Mouse (Mus musculus) urinary bladder, postnatal 4 days (tissue): ENCODE results near the gene Nectin2.

Experiments used
- DNase-seq, 2 experiments: peaks; one replicate each; pipeline ENCODE4 v3.0.0; 2021 to 2022; ENCODE audit warnings: low spot score in 2 of 2

The Nectin2 gene

DNA sequence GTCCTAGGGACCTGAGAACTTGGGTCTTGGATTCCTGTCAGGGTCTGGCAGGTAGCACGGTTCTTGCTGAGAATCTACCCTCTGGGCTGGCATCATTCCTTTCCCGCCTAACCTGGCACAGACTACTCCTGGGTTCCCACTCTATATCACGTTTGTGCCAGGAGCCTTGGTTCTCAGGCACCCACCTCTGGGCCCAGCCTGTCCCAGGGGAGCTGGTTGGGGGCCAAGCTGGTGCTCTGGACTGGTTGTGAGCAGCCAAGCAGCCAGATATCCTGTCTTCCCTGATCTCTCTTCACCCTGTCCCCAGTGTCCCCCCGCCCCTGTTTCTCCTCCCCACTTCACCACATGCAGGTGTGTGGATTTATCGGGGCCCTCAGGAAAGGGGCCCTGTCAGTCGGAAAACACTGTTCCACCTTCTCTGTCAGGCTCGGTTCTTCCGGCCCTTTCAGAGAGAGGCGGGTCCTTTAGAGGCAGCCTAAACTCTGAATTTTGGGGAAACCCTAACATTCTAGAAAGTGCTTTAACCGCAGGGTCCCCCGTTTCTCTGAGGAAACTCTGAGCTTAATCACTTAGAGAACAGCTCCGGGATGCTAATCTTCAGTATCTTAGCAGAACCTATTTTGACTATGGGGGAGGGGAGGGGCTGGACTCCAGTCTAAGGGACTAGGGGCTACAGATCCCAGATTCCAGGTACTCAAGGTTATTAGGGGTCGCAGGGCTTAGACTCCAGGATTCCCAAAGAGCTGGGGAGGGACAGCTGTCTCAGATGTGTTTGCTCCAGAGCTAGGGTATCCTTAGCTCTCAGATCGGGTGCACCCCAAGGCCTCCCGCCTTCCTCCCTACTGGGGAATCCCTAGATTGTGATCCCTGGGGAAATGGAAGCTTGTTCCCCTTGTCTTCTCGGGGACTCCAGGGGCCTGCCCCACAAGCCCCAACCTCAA lies 19.4 kb upstream of the Nectin2 start:
- DNase-seq = no peak

GRCm38 (mm10) chr7:19769001-19769400 lies 18.7 kb upstream of the Nectin2 start:
- peak in 1 of 2 experiments; percentile 53 for DNase-seq

- DNase-seq = no peak
These were observed 18.0 kb upstream of the Nectin2 start for GRCm38 (mm10) chr7:19768251-19768650.

- DNase-seq = no peak
These were observed 14.3 kb upstream of the Nectin2 start for GRCm38 (mm10) chr7:19764581-19764980.

DNA sequence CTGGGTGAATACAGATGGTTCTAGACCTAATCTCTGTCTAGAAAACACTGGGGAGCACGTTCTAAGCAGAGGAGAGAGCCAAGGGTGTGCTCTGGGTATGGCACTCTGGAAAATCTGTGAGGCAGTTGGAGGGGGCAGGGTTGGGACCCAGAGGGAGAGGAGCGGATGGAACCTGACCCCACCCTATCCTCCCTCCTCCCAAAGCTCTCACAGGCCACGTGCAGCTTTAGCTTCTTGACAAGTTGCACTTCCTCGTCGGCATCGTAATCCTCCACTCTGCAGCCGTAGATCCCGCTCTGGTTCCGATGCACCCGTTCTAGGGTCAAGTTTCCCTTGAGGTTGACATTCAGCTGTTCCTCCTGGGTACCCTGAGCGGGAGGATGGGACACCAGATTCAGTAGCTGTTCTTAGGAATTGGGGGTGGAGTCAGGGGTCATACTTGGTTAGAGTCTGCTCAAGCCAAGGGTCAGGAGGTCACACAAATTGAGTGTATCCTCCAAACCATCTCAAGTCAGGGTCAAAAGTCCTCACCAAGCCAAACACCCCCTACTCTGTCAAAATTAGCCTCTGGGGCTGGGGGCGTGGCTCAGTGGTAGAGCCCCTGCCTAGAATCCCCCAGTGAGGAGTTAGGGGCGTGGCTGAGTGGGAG lies 13.7 kb upstream of the Nectin2 start:
- no peak for DNase-seq

DNA sequence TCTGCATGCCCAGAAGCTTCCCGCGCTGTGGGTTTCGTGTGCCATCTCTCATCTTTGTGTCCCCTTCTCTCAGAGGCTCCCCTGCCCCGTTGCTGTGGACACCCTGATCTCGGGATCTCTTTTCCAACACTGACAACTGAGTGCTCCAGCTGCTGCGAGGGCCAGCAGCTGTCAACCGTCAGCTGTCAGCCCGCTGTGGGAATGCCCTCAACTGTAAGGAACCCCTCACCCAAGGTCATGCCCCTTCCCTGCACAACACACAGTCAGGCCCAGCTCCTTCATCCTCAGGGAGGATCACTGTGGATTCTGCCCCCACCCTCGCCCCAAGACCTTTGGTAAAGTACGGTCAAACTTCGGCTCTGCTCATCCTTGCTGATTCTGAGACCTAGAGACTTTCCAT lies 12.0 kb upstream of the Nectin2 start:
- DNase-seq = no peak

GRCm38 (mm10) chr7:19760021-19760420 lies 9.7 kb upstream of the Nectin2 start:
- DNase-seq = no peak

DNA sequence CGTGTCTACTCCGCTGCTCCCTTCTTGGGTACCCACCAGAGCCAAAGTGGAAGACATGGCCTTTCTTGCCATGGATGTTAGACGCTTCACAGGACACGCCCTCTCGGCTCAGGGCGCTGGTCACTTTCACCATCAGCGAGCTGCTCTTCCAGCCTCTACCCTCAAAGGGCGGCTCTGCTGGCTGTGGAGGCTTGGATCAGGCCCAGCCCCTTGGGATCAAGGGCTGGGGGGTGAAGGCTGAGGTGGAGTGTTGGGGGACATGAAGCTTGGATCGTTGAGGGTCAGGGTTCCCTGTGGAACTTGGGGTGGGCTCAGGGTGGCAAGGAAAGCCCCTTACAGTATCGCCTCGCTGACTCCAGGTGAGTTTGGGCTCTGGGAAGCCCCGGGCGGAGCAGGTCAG lies 8.3 kb upstream of the Nectin2 start:
- DNase-seq = no peak

DNA sequence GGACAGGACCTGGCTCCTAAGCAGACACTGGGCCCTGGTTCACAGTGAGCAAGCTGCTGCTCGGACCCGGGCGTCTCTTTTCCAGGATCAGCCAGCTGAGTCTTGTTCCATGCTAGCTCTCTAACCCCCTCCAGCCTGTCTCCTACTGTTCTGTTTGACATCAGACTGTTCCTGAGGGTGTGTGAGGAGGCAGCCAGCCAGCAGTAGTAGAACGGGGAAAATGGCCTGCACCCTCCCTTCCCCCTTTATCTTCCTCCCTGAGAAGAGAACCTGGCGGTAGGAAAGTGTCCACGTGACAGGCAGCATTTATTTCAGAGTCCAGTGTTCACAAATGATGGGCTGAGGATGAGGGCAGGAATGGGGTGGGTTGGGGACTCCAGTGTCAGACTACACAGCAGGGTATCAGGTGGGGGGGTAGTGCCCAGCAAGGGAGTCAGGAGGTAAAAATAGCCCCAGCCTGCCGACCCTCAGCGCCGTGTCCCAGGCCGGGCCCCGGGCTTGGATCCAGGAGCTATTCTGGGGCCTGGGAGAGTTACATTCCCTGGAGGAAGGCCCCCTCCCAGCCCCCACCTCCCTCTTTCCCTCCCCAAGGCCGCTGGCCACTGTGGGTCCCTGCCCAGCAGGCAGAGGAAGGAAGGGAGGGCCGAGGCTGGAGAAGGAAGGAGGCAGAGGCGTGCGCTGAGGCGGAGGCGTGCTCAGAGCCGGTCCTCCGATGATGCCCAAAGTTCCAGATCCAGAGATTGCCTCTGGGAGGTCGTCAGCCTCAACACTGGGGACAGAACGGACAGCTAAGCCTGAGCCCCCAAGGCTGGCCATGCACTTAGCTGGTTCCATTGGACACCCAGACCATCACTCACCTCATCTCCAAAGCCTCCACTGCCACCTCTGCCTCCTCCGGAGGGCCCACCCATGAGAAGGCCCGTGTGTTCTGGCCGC lies 5.8 kb upstream of the Nectin2 start:
- DNase-seq = peak in 1 of 2 experiments; percentile 68

- no peak for DNase-seq
These were observed 4.7 kb upstream of the Nectin2 start for GRCm38 (mm10) chr7:19755008-19755407.

GRCm38 (mm10) chr7:19754065-19754464 lies 3.8 kb upstream of the Nectin2 start:
- DNase-seq = no peak

- DNase-seq = no peak
These were observed 3.3 kb upstream of the Nectin2 start for GRCm38 (mm10) chr7:19753587-19753986.

- no peak for DNase-seq
These were observed 2.4 kb upstream of the Nectin2 start for GRCm38 (mm10) chr7:19752652-19753051.

DNA sequence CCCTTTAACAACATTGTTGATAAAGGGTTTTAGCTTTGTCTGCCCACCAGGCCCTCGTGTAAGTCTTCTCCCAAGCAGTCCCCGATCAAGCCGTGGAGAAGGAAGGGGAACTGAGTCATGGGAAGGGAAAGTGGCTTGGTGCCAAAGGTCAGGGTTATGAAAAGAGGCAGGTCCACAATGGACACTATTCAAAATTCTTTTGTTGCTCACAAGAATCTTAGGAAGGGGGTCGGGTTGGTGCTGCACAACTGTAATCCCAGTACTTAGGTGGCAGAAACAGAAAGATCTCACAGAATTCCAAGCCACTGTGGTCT lies 744 bp upstream of the Nectin2 start:
- no peak for DNase-seq

GRCm38 (mm10) chr7:19749389-19750216 lies 680 bp downstream of the Nectin2 start:
- peak; percentile 97 to 98 for DNase-seq

GRCm38 (mm10) chr7:19748219-19749195 lies 1.8 kb downstream of the Nectin2 start:
- DNase-seq = no peak

DNA sequence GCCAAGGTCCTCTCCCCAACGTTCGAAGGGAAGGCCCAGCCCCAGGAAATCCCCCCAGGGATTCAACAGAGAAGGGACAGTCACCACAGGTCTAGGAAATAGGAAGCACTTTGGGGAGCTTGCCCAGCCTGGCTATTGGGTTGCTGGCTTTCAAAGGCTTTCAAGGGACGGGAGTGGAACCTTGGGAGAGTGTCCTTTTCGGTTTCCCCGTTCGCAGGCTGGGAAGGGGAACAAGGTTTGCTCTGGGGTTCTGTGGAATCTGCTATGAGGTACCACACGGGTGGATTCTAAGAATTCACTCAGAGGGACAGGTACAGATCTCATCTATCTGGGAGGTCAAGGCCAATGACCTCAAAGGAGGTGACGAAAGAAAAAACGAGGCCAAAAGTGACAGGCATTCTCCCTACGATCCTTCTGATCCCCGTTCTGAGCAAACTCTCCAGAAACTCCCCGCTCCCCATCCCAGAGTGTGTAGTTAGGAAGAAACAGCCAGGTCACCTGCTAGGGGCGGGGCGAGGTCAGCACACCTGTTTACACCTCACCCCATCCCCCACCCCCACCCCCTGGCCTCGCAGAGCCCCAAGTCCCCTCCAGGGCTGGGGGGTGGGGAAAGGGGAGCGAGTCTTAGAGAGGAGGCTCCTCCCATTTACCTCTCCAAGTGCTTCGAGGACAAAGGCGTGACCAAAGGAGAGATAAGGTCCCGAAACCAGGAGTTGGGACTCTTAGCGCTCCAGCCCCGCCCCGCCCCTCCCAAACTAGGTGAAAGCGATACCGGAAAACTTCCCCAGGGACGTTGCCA lies 2.7 kb downstream of the Nectin2 start:
- DNase-seq = no peak

DNA sequence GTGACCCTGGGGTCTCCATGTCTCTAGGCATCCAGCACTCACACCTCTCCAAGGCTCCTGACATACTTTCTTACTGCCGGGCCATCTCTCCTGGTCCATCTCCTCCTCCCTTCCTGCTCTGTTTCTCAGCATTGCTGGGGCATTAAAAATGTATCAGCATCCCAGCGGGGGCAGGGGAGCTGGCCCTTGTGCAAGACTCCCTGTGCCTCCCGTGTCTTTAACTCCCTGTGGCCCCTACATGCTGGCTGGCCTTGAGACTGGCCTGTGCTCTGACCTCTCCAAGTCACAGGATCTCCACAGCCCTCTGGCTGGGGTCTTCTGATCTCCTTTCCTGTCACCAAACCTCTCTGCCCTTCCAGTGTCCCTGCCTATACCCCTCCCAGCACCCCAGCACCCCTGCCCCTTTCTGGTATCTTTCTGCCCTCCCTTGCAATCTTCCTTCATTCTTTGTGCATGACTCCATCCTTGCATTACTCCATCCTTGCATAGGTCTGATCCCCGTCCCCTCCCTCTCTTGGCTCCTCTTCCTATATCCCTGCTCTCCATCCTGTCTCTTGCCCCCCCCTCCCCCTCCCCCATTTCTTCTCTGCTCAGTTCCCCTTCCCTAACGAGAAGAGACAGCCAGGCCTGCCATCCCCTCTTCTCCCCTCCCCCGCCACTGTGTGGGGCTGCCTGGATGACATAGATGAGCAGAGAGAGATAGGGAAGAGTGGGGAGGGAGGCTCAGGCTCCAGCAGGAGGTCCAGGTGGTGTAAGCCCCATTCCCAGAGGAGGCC lies 3.7 kb downstream of the Nectin2 start:
- no peak for DNase-seq
